Mouse (Mus musculus) forebrain, postnatal 0 days (tissue): ENCODE results near the gene Tbl3. TPM values are rescaled to one million over a fixed set of nuclear protein-coding genes. Genes with fewer than 3 reads are reported as not detected.
"Not testable (repeated sequence)": the region's sequence is repeated elsewhere in the genome, so short reads cannot be mapped to it uniquely, and the experiment has no call there.

Experiments used
- ATAC-seq: fragments of 200-750 bp; cut with Nextera tagmentation; 2 replicates; pipeline ENCODE4 v1.8.0; 2017; ENCODE audit warnings: mild to moderate bottlenecking, moderate library complexity
- DNase-seq: peaks from one replicate; pipeline ENCODE4 v3.0.0-alpha.2; 2015
- H3K27ac ChIP-seq: fragments of 300-500 bp; sonication (generic); 2 replicates; pipeline ENCODE4 v1.5.1; 2014; ENCODE audit warnings: low read depth, mild to moderate bottlenecking, antibody characterized with exemption, low read length, moderate library complexity, mixed read lengths
- H3K27me3 ChIP-seq: fragments of 300-500 bp; sonication (generic); 2 replicates; pipeline ENCODE4 v1.6.1; 2014; ENCODE audit warnings: mild to moderate bottlenecking, low read length, mixed read lengths; ENCODE audit not compliant: insufficient read depth
- H3K36me3 ChIP-seq: fragments of 300-500 bp; sonication (generic); 2 replicates; pipeline ENCODE4 v1.6.1; 2014; ENCODE audit warnings: mild to moderate bottlenecking, moderate library complexity; ENCODE audit not compliant: insufficient read depth
- H3K4me1 ChIP-seq: fragments of 300-500 bp; sonication (generic); 2 replicates; pipeline ENCODE4 v1.6.1; 2014; ENCODE audit warnings: antibody characterized with exemption; ENCODE audit not compliant: insufficient read depth
- H3K4me2 ChIP-seq: fragments of 300-500 bp; sonication (generic); 2 replicates; pipeline ENCODE4 v1.6.1; 2014; ENCODE audit warnings: low read depth, mild to moderate bottlenecking, moderate library complexity
- H3K4me3 ChIP-seq: fragments of 300-500 bp; sonication (generic); 2 replicates; pipeline ENCODE4 v1.5.1; 2014; ENCODE audit warnings: low read depth, low read length, mixed read lengths
- H3K9ac ChIP-seq: fragments of 300-500 bp; sonication (generic); 2 replicates; pipeline ENCODE4 v1.6.1; 2014; ENCODE audit warnings: mild to moderate bottlenecking
- H3K9me3 ChIP-seq: fragments of 300-500 bp; sonication (generic); 2 replicates; pipeline ENCODE4 v1.6.1; 2016; ENCODE audit warnings: low read length
- CTCF ChIP-seq: sonication (generic); IDR thresholded peaks from 2 replicates; pipeline ENCODE4 v1.5.1; 2016; ENCODE audit warnings: antibody characterized with exemption, control low read depth, low read depth
- WGBS: fragments of 180-500 bp; shearing (Covaris S2); extraction: QIAGEN DNeasy Blood & Tissue Kit; methylation state at CpG from one replicate; pipeline ENCODE4 v1.1.7; 2014; 5-methylcytosine and 5-hydroxymethylcytosine counted together
- polyA plus RNA-seq: library from polyadenylated mRNA; unstranded; fragments of >200 nt; fragmentation: Nextera tagmentation; extraction: Ambion mirVana; gene quantifications from 2 replicates; pipeline ENCODE4 v1.2.1, GENCODE M21; 2015
- total RNA-seq: library from RNA; depleted of rRNA; stranded (reverse); fragments of >200 nt; gene quantifications from 2 replicates; pipeline ENCODE4 v1.2.3, GENCODE M21; 2014

Gene Tbl3
- total and polyA plus RNA-seq, 2 experiments from 2014 or later: 39.0 to 48.0 TPM

DNA sequence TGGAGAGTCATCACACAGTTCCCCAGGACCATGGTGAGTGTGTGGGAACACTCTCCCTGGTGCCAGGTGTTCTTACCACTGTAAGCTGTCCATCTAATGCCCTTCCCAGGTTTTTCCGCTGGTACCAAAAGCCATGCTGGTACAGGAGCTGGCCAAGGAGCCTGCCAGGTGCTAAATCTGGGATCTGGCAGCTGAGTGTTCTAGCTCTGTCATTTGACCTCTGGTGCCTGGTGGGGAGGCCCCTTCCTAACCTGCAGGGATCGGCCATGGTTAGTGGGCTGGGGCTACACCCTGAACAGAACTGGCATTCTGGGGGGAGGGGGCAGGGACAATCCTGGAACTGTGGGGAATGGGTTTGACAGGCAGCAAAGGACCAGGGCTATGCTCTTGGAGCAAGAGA, 20.2 kb upstream of the Tbl3 start, which contains the start of gene Rpl3l:
TSS of gene Rpl3l (plus strand) at position 203 of the 400 bp plus-strand sequence.
- 73% methylated on average over 2 of the region's 2 CpGs for WGBS
- ATAC-seq: no peak
- TF ChIP-seq CTCF: no peak
- Histone ChIP-seq H3K9me3 (no peaks in the 10 kb centered on the region), H3K36me3 (no peaks in the 10 kb centered on the region), H3K4me2 (no peak within 1 kb of the TSS), H3K9ac (no peak within 1 kb of the TSS), H3K4me3 (no peak within 1 kb of the TSS), H3K4me1 (peaks cover 4% of the 10 kb centered on the region; the same call in 1 of the 2 replicates), H3K27ac (no peak within 1 kb of the TSS), H3K27me3 (no peaks in the 10 kb centered on the region)
- DNase-seq: no peak

DNA sequence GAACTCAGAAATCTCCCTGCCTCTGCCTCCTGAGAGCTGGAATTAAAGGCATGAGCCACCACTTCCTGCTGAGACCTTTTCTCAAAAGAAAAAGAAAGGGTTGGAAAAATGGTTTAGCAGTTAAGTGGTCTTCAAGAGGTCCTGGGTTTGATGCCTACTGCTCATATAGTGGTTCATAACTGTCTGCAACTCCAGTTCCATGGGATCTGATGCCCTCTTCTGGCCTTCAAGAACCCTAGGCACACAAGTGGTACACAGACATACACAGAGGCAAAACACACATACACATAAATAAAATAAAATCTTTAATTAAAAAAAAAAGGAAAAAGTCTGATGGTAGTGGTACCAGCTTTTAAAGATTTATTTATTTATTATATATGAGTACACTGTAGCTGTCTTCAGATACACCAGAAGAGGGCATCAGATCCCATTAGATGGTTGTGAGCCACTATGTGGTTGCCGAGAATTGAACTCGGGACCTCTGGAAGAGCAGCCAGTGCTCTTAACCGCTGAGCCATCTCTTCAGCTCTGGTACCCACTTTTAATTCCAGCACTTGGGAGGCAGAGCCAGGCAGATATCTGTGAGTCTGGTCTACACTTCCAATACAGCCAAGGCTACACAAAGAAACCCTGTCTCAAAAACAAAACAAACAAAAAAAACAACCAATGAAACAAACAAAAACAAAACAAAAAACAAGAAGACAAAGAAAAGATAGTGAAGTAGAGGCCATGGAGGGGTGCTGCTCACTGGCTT, 18.4 kb upstream of the Tbl3 start:
- DNase-seq (no peak), ATAC-seq (no peak)
- no peak overlapping the region for H3K4me2 ChIP-seq
- no peak for TF ChIP-seq CTCF
- H3K9me3 ChIP-seq: no peaks in the 10 kb centered on the region
- no peak overlapping the region for H3K9ac ChIP-seq
- H3K27ac ChIP-seq: no peak overlapping the region
- no peaks in the 10 kb centered on the region for H3K27me3 ChIP-seq
- peaks cover 11% of the 10 kb centered on the region for H3K4me1 ChIP-seq
- H3K4me3 ChIP-seq: no peak overlapping the region
- WGBS: 72% methylated on average over 3 of the region's 3 CpGs
- H3K36me3 ChIP-seq: peaks cover 14% of the 10 kb centered on the region

DNA sequence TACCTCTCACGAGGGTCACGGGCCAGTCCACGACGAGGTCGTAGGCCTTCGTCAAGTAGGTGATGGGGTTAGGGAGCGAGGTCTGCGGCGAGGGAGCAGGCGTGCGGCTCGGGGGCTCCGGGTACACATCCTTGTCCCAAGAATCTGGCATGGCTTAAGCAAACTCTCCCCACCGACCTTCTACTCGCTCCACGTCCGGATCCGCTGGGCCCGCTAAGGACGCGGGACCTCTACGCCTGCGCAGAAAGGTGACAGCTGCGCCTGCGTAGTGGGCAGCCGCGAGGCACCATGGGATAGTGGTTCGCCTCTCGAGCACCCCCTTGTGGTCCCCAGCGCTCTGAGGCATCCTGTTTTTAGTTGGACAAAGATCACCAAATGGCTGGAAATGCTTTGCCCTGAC, 16.7 kb upstream of the Tbl3 start, which contains the start of gene Ndufb10:
TSS of gene Ndufb10 (minus strand) at position 295 of the 400 bp plus-strand sequence.
- peaks cover 14% of the 10 kb centered on the region for H3K36me3 ChIP-seq
- H3K4me3 ChIP-seq: peak within 1 kb of the TSS; percentile 87
- TF ChIP-seq CTCF: peak; percentile 99
- ATAC-seq (peak; percentile 76), DNase-seq (peak; percentile 97)
- H3K9ac ChIP-seq: peak within 1 kb of the TSS; percentile 92
- no peaks in the 10 kb centered on the region for H3K9me3 ChIP-seq
- no peaks in the 10 kb centered on the region for H3K27me3 ChIP-seq
- WGBS: 1% methylated on average over 30 of the region's 30 CpGs
- peak within 1 kb of the TSS; percentile 79 for H3K4me2 ChIP-seq
- peaks cover 11% of the 10 kb centered on the region for H3K4me1 ChIP-seq
- H3K27ac ChIP-seq: peak within 1 kb of the TSS; percentile 85

DNA sequence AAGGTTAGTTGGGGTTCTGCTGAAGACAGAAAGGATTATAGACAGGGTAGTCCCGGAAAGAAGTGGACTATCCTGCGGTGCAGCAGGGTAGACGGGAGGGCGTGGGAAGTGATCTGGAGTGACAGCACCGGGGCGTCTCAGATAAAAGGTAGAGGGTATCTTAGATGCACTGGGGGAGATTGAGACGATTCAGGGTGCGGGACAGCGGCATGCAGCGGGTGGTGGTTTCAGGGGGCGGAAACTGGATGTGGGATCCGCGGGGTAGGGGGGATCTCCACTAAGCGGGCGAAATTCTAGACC, 16.4 kb upstream of the Tbl3 start:
- H3K4me2 ChIP-seq: peak overlapping the region; percentile 79
- H3K36me3 ChIP-seq: peaks cover 14% of the 10 kb centered on the region
- TF ChIP-seq CTCF: no peak
- H3K9me3 ChIP-seq: no peaks in the 10 kb centered on the region
- H3K27me3 ChIP-seq: no peaks in the 10 kb centered on the region
- peak overlapping the region; percentile 92 for H3K9ac ChIP-seq
- peak overlapping the region; percentile 85 for H3K27ac ChIP-seq
- peaks cover 11% of the 10 kb centered on the region for H3K4me1 ChIP-seq
- DNase-seq (no peak), ATAC-seq (no peak)
- WGBS: 0% methylated on average over 15 of the region's 15 CpGs
- H3K4me3 ChIP-seq: peak overlapping the region; percentile 87

DNA sequence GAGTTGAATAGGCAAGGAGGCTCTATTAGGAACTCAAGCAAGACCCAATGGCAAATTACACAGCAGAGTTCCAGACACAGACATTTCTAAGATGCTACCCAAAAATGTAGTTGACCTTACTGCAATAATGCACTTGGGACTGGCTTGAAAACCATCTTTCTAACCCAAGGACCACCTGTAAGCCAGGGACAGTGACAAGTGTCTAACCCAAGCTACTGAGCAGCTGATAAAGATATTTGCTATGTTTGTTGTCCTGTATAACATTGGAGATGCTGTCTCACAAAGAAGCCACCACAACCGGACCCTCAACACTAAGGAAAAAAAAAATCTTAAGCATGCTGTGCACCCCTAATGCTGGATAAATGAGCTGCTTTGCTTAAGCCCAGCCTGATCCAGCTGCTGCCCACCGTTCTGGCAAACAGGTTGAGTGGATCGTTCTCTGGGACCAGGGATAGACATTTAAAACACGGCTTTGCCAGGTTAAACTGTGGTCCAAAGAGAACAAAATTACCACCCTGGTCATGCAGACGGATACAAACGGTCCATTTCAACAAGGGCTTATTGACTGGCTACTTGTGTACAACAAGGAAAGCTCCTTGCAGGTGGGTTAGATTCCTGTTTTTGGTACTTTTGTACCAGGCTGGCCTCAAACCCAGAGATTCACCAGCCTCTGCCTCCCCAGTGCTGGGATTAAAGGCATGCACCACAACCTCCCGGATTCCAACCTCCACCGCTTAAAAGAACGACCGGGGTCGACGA, 15.8 kb upstream of the Tbl3 start:
- Histone ChIP-seq H3K4me3 (peak overlapping the region; percentile 87), H3K9ac (peak overlapping the region; percentile 92), H3K27me3 (no peaks in the 10 kb centered on the region), H3K9me3 (no peaks in the 10 kb centered on the region), H3K27ac (peak overlapping the region; percentile 85), H3K4me2 (peak overlapping the region; percentile 79), H3K4me1 (peaks cover 11% of the 10 kb centered on the region), H3K36me3 (peaks cover 14% of the 10 kb centered on the region)
- WGBS: 3% methylated on average over 12 of the region's 12 CpGs
- ATAC-seq: no peak
- DNase-seq: no peak
- TF ChIP-seq CTCF: no peak

DNA sequence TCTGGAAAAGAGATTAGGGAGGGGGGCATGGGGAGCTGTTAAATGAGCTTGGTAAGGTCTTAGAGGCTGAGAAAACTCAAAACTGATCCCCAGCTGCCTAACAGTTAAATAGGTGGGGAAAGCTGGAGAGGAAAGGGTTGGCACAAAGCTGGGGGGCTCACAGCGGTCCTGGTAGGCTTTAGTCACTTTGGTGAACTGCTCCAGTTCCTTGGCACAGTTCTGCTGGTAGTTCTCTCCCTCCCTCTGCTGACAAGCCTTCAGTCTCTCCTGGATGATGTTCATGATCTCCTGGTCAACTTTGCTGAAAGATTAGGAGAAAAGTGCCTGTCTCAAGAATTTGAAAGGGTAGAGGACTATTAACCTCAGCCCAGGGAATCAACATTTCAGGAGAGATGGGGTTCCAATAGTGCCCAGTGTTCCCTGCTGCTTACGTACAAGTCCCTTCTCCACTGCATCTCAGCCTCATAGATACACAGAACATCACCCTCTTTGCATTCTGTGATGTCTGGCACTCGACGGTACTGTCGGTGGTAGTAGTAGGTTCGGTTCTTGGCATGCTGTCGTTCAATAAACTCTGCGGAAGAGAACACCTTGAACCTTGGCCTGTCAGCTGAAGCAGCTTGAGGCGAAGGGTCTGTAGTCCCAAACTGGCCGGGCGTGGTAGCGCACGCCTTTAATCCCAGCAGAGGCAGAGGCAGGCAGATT, 14.9 kb upstream of the Tbl3 start:
- peaks cover 11% of the 10 kb centered on the region for H3K4me1 ChIP-seq
- H3K4me2 ChIP-seq: 0 out of 2 replicates have a peak overlapping the region, but pooled peaks have one; percentile 79
- H3K4me3 ChIP-seq: no peak overlapping the region
- no peaks in the 10 kb centered on the region for H3K9me3 ChIP-seq
- H3K27ac ChIP-seq: no peak overlapping the region
- H3K27me3 ChIP-seq: no peaks in the 10 kb centered on the region
- peaks cover 14% of the 10 kb centered on the region for H3K36me3 ChIP-seq
- WGBS: 34% methylated on average over 13 of the region's 13 CpGs
- DNase-seq: no peak
- no peak for ATAC-seq
- H3K9ac ChIP-seq: no peak overlapping the region
- no peak for TF ChIP-seq CTCF

DNA sequence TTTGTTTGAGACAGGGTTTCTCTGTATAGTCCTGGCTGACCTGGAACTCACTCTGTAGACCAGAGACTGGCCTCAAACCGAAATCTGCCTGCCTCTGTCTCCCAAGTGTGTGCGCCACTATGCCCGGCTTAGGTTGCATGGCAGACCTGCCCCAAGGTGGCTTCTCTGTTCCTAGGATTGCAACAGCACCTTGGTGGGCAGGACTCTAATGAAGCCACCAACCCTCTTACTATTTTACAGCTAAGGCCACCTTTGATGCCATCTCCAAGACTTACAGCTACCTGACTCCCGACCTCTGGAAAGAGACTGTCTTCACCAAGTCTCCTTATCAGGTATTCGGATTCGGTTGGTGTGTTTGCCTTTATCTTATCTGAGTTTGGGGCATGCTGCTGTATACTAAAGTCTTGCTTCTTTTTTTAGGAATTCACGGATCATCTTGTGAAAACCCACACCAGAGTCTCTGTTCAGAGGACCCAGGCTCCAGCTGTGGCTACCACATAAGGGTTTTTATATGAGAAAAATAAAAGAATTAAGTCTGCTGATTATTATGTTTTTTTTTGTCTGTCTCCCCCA, 14.0 kb upstream of the Tbl3 start:
- H3K27ac ChIP-seq, ATAC-seq, DNase-seq, H3K9me3 ChIP-seq, H3K27me3 ChIP-seq: not testable (repeated sequence)
- WGBS: 72% methylated on average over 7 of the region's 7 CpGs
- peak overlapping the region; percentile 33 for H3K9ac ChIP-seq
- peak overlapping the region; percentile 17 for H3K4me3 ChIP-seq
- peaks cover 14% of the 10 kb centered on the region for H3K36me3 ChIP-seq
- H3K4me1 ChIP-seq: peaks cover 11% of the 10 kb centered on the region
- H3K4me2 ChIP-seq: peak overlapping the region; percentile 71

DNA sequence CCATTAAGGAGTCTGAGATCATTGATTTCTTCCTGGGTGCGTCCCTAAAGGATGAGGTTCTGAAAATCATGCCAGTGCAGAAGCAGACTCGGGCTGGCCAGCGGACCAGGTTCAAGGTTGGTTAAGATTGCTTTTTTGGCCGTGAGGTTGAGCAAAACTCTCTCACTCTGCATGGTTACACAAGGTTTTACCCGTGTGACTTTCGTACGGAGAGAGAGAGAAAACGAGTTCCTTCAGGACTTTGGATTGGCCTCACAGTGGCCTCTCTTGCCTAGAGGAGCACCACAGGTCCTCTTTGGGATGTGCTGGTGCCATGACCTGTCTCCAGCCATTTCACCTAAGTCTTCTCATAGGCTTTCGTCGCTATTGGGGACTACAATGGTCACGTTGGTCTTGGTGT, 13.2 kb upstream of the Tbl3 start:
- Histone ChIP-seq H3K27ac (peak overlapping the region; percentile 91; the same call in 1 of the 2 replicates), H3K9ac (peak overlapping the region; percentile 87), H3K36me3 (peaks cover 14% of the 10 kb centered on the region), H3K4me1 (peaks cover 11% of the 10 kb centered on the region), H3K4me3 (peak overlapping the region; percentile 86), H3K4me2 (peak overlapping the region; percentile 71)
- H3K9me3 ChIP-seq, ATAC-seq, H3K27me3 ChIP-seq: not testable (repeated sequence)
- peak; percentile 30 for DNase-seq
- WGBS: under 1% methylated on average over 11 of the region's 11 CpGs
